Comparison of ENCODE assay signal across 12 mouse cellular contexts in genomic region chr1:167122436-167122835, GRCm38 (mm10).
"Had no signal": no experiment of that assay in that cellular context is flagged by ENCODE, and none has a peak within 500 bp of the region (broad histone marks: within the 10 kb centered on the region; RNA-seq: fewer than 3 reads in every experiment).

No protein-coding gene starts in this region.

- DNase-seq: kidney, adult 8-10 months; kidney, postnatal 10 days; kidney, postnatal 36 days; layer of hippocampus, postnatal 36 days; liver; lung, adult 18-20 months; lung, postnatal 14 days; lung, postnatal 4 days; midbrain, embryonic 14.5 days; thymus, adult 2 months; thymus, postnatal 14 days; thymus, postnatal 4 days had no signal
